Mouse (Mus musculus): ENCODE measurements around the gene Ryr3. TPM values are rescaled to one million over a fixed set of nuclear protein-coding genes. Genes with fewer than 3 reads are reported as not detected.
"Not testable (repeated sequence)": the region's sequence is repeated elsewhere in the genome, so short reads cannot be mapped to it uniquely, and the experiment has no call there.

Gene Ryr3
- polyA plus RNA-seq, 2 experiments = 1.2 to 3.0 TPM

DNA sequence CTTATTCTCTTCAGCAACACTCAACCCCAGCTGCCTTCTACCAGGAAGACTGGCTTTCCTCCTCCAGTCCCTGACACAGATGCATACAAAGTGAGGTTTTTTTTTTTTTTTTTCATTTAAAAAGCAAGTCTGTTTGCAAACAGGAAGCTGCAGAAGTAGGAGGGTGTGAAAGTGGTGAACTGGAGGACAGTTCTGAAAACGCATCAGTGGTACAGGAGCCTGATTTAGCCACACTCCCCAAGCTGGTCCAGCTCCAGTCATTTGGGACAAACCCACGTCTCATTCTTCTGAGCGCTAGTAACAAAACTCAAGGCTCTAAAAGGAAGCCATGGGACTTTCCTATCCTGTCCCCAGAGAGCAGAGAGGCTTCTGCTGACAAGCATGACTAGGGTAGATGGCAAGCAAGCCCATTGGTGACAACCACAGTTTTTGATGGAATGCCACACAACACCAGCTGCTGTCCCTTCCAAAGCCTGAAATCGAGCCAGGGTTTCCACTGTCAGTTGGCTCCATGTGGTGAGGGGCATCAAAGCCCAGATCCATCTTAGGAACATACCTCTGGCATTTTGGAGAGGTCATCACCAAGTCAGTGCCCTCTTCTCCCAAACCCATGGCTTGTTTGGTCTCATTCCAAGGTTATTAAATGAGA, 101.5 kb downstream of the Ryr3 start:
- Histone ChIP-seq H3K27me3 (ENCODE audit: control insufficient read depth, insufficient read depth, low read length) (no peaks in the 10 kb centered on the region), H3K4me2 (replicated peaks; ENCODE audit: low read depth, low read length, severe bottlenecking) (no peak overlapping the region), H3K4me3 (replicated peaks; ENCODE audit: low read length) (no peak overlapping the region), H3K36me3 (ENCODE audit: control insufficient read depth, insufficient read depth, low read length) (no peaks in the 10 kb centered on the region), H3K4me1 (ENCODE audit: control insufficient read depth, insufficient read depth, low read length) (no peaks in the 10 kb centered on the region), H3K9me3 (ENCODE audit: control insufficient read depth, low read length) (no peaks in the 10 kb centered on the region), H3K27ac (replicated peaks; ENCODE audit: low read depth, low read length) (no peak overlapping the region), H3K9ac (ENCODE audit: low read depth, low read length, severe bottlenecking) (no peak overlapping the region)
- ATAC-seq (ENCODE audit: low FRiP score, low read depth) (peak; percentile 44; the same call in 1 of the 2 replicates), DNase-seq (ENCODE audit: low spot score) (no peak)
- TF ChIP-seq POLR2A (IDR thresholded peaks at IDR 0.05; ENCODE audit: borderline replicate concordance, extremely low read depth, insufficient read depth, insufficient read length) = no peak
- WGBS = 83% methylated on average over 4 of the region's 4 CpGs

DNA sequence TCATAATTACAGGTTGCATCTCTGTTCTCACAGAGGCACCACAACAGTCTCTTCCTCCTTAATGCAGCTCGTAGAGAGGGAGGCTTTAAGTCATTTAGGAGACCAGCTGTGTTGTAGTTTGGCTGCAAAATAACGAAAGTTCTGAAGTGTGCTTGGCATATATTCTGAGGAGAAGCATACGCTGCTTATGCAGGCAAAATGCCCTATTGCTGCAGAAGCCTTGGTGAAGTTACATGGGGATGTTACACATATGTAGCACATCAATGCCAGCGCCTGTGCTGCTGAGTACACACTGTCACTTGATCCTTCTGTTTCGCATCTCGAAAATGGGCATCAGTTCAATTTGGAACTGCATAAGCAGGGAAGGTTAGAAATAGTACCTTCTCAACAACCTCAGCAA, 112.3 kb downstream of the Ryr3 start:
- Histone ChIP-seq H3K4me2 (replicated peaks; ENCODE audit: low read depth, low read length, severe bottlenecking) (no peak overlapping the region), H3K4me3 (replicated peaks; ENCODE audit: low read length) (no peak overlapping the region), H3K9ac (ENCODE audit: low read depth, low read length, severe bottlenecking) (no peak overlapping the region), H3K27ac (replicated peaks; ENCODE audit: low read depth, low read length) (no peak overlapping the region), H3K9me3 (ENCODE audit: control insufficient read depth, low read length) (no peaks in the 10 kb centered on the region), H3K36me3 (ENCODE audit: control insufficient read depth, insufficient read depth, low read length) (no peaks in the 10 kb centered on the region), H3K4me1 (ENCODE audit: control insufficient read depth, insufficient read depth, low read length) (no peaks in the 10 kb centered on the region), H3K27me3 (ENCODE audit: control insufficient read depth, insufficient read depth, low read length) (no peaks in the 10 kb centered on the region)
- DNase-seq (ENCODE audit: low spot score) (no peak), ATAC-seq (ENCODE audit: low FRiP score, low read depth) (no peak)
- WGBS = 80% methylated on average over 6 of the region's 6 CpGs
- TF ChIP-seq POLR2A (IDR thresholded peaks at IDR 0.05; ENCODE audit: borderline replicate concordance, extremely low read depth, insufficient read depth, insufficient read length) = no peak

DNA sequence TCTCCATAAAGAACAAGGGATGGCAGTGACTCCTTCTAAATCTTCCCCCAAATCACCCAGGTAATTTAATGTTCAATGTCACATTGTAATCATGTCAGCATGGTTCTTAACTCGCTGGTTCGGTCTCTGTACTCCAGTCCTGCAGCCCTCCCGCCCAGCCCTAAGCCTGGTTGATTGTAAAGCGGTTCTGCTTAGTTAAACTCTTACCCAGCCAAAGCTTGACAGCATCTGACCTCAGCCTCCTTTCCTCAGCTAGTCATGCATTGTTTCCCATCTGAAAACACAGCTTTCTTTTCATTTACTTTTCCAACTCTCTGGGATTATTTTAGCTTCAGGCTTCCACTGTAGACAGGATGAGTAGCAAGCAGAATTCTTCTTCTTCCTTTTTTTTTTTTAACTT, 121.7 kb downstream of the Ryr3 start:
- Histone ChIP-seq H3K4me1 (ENCODE audit: control insufficient read depth, insufficient read depth, low read length) (no peaks in the 10 kb centered on the region), H3K9ac (ENCODE audit: low read depth, low read length, severe bottlenecking) (no peak overlapping the region), H3K27ac (replicated peaks; ENCODE audit: low read depth, low read length) (no peak overlapping the region), H3K9me3 (ENCODE audit: control insufficient read depth, low read length) (no peaks in the 10 kb centered on the region), H3K4me2 (replicated peaks; ENCODE audit: low read depth, low read length, severe bottlenecking) (no peak overlapping the region), H3K27me3 (ENCODE audit: control insufficient read depth, insufficient read depth, low read length) (no peaks in the 10 kb centered on the region), H3K4me3 (replicated peaks; ENCODE audit: low read length) (no peak overlapping the region), H3K36me3 (ENCODE audit: control insufficient read depth, insufficient read depth, low read length) (no peaks in the 10 kb centered on the region)
- no peak for ATAC-seq (ENCODE audit: low FRiP score, low read depth)
- no peak for TF ChIP-seq POLR2A (IDR thresholded peaks at IDR 0.05; ENCODE audit: borderline replicate concordance, extremely low read depth, insufficient read depth, insufficient read length)
- 75% methylated on average over 4 of the region's 4 CpGs for WGBS
- DNase-seq (ENCODE audit: low spot score) = no peak

DNA sequence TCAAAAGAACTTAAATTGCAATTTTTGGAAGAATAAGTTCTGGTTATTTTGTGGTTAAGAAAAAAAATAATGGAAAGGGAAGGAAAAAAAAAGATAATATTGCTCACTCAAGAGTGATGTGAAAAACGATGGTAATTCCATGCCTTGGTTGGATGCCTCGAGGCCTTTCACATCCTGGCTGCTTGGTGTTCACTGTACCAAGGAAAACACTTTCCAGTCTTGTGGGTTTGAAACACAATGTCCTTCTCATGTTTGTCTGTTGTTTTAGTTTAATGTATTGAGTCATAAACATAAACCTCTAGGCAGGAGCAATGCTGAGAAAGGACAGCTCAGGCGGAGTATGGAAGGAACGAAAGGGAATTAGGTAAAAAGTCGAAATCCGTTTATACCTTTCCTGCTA, 122.8 kb downstream of the Ryr3 start:
- no peak overlapping the region for H3K27ac ChIP-seq (replicated peaks; ENCODE audit: low read depth, low read length)
- H3K9ac ChIP-seq (ENCODE audit: low read depth, low read length, severe bottlenecking) = no peak overlapping the region
- no peaks in the 10 kb centered on the region for H3K9me3 ChIP-seq (ENCODE audit: control insufficient read depth, low read length)
- TF ChIP-seq POLR2A (IDR thresholded peaks at IDR 0.05; ENCODE audit: borderline replicate concordance, extremely low read depth, insufficient read depth, insufficient read length) = no peak
- no peaks in the 10 kb centered on the region for H3K36me3 ChIP-seq (ENCODE audit: control insufficient read depth, insufficient read depth, low read length)
- H3K4me1 ChIP-seq (ENCODE audit: control insufficient read depth, insufficient read depth, low read length) = no peaks in the 10 kb centered on the region
- no peak overlapping the region for H3K4me2 ChIP-seq (replicated peaks; ENCODE audit: low read depth, low read length, severe bottlenecking)
- H3K27me3 ChIP-seq (ENCODE audit: control insufficient read depth, insufficient read depth, low read length) = no peaks in the 10 kb centered on the region
- no peak for ATAC-seq (ENCODE audit: low FRiP score, low read depth)
- no peak for DNase-seq (ENCODE audit: low spot score)
- 86% methylated on average over 6 of the region's 6 CpGs for WGBS
- no peak overlapping the region for H3K4me3 ChIP-seq (replicated peaks; ENCODE audit: low read length)

DNA sequence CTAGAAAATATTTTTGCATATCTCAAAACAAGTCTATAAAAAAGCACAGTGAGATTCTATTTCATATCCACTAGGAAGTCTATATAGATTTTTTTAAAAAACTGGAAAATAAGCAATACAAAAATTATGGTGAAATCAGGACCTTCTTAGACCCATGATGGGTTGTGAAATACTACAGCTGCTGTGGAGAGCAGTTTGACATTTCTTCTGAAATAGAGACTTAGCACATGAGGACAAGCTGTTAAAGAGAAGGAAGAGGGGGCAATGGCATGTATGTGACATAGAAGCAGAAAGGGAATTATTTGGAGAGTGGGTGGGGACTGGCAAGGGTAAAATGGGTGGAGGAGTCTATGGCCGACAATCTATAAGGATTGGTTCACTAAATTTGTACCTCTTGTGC, 124.1 kb downstream of the Ryr3 start:
- H3K27ac ChIP-seq (replicated peaks; ENCODE audit: low read depth, low read length) = no peak overlapping the region
- no peak overlapping the region for H3K4me2 ChIP-seq (replicated peaks; ENCODE audit: low read depth, low read length, severe bottlenecking)
- no peak overlapping the region for H3K9ac ChIP-seq (ENCODE audit: low read depth, low read length, severe bottlenecking)
- no peak overlapping the region for H3K4me3 ChIP-seq (replicated peaks; ENCODE audit: low read length)
- ATAC-seq (ENCODE audit: low FRiP score, low read depth) (no peak), DNase-seq (ENCODE audit: low spot score) (no peak)
- no peaks in the 10 kb centered on the region for H3K9me3 ChIP-seq (ENCODE audit: control insufficient read depth, low read length)
- 90% methylated on average over 1 of the region's 1 CpGs for WGBS
- H3K4me1 ChIP-seq (ENCODE audit: control insufficient read depth, insufficient read depth, low read length) = no peaks in the 10 kb centered on the region
- no peak for TF ChIP-seq POLR2A (IDR thresholded peaks at IDR 0.05; ENCODE audit: borderline replicate concordance, extremely low read depth, insufficient read depth, insufficient read length)
- no peaks in the 10 kb centered on the region for H3K27me3 ChIP-seq (ENCODE audit: control insufficient read depth, insufficient read depth, low read length)
- no peaks in the 10 kb centered on the region for H3K36me3 ChIP-seq (ENCODE audit: control insufficient read depth, insufficient read depth, low read length)

DNA sequence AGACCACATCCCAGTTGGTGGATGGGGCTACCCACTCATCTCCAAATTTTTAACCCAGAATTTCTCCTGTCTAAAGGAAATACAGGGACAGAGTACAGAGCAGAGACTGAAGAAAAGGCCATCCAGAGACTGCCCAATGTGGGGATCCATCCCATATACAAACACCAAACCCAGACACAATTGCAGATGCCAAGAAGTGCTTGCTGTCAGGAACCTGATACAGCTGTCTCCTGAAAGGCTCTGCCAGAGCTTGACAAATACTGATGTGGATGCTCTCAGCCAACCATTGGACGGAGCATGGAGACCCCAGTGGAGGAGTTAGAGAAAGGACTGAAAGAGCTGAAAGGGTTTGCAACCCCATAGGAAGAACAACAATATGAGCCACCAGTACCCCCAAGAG, 125.6 kb downstream of the Ryr3 start:
- H3K9ac ChIP-seq (ENCODE audit: low read depth, low read length, severe bottlenecking); H3K9me3 ChIP-seq (ENCODE audit: control insufficient read depth, low read length); H3K27ac ChIP-seq (replicated peaks; ENCODE audit: low read depth, low read length); DNase-seq (ENCODE audit: low spot score); H3K36me3 ChIP-seq (ENCODE audit: control insufficient read depth, insufficient read depth, low read length); H3K4me3 ChIP-seq (replicated peaks; ENCODE audit: low read length); H3K4me1 ChIP-seq (ENCODE audit: control insufficient read depth, insufficient read depth, low read length); H3K4me2 ChIP-seq (replicated peaks; ENCODE audit: low read depth, low read length, severe bottlenecking); ATAC-seq (ENCODE audit: low FRiP score, low read depth); H3K27me3 ChIP-seq (ENCODE audit: control insufficient read depth, insufficient read depth, low read length): not testable (repeated sequence)
- 94% methylated on average over 1 of the region's 1 CpGs for WGBS
